Mouse (Mus musculus): ENCODE measurements around the gene Megf11.

- TF ChIP-seq MAX (IDR thresholded peaks at IDR 0.05; ENCODE audit: low read depth) (no peak), POLR2A (IDR thresholded peaks at IDR 0.05; ENCODE audit: insufficient read length, low read depth) (no peak), MYOD1 (IDR thresholded peaks at IDR 0.05; ENCODE audit: control insufficient read depth in 1 of 3, insufficient read length in 2 of 3, low read depth in 2 of 3) (no peak), TCF12 (IDR thresholded peaks at IDR 0.05; ENCODE audit: insufficient read depth, poor library complexity, severe bottlenecking) (no peak), POLR2AphosphoS2 (IDR thresholded peaks at IDR 0.05; ENCODE audit: insufficient read length, low read depth) (no peak), E2F4 (IDR thresholded peaks at IDR 0.05; ENCODE audit: insufficient read depth) (no peak), USF1 (IDR thresholded peaks at IDR 0.05; ENCODE audit: low read depth) (no peak), TCF3 (IDR thresholded peaks at IDR 0.05; ENCODE audit: insufficient read length, low read depth) (no peak), REST (IDR thresholded peaks at IDR 0.05; ENCODE audit: insufficient read depth, insufficient read length) (no peak), CEBPB (IDR thresholded peaks at IDR 0.05; ENCODE audit: insufficient read depth, poor library complexity, severe bottlenecking) (no peak)
These were observed 171.8 kb downstream of the Megf11 start for GRCm38 (mm10) chr9:64557110-64557745.

Measured in myocyte (in vitro differentiated cells).